Mouse (Mus musculus) stomach, postnatal 0 days (tissue): ENCODE results near the gene Rc3h2. TPM values are rescaled to one million over a fixed set of nuclear protein-coding genes. Genes with fewer than 3 reads are reported as not detected.
A peak's percentile ranks its signal among the peaks of the same experiment; 100 is the strongest.

Experiments used
- ATAC-seq: fragments of 200-750 bp; cut with Nextera tagmentation; 2 replicates; pipeline ENCODE4 v1.8.0; 2017; ENCODE audit not compliant: low FRiP score, low TSS enrichment
- DNase-seq: peaks from one replicate; pipeline ENCODE4 v3.0.0-alpha.2; 2016; ENCODE audit warnings: low spot score
- H3K27ac ChIP-seq: fragments of 300-500 bp; sonication (generic); replicated peaks from 2 replicates; pipeline ENCODE4 v1.5.1; 2014; ENCODE audit warnings: mild to moderate bottlenecking, control low read depth
- H3K27me3 ChIP-seq: fragments of 300-500 bp; sonication (generic); 2 replicates; pipeline ENCODE4 v1.6.1; 2014; ENCODE audit warnings: low read length; ENCODE audit not compliant: control insufficient read depth, insufficient read depth
- H3K36me3 ChIP-seq: fragments of 300-500 bp; sonication (generic); 2 replicates; pipeline ENCODE4 v1.6.1; 2014; ENCODE audit warnings: low read length, mixed read lengths; ENCODE audit not compliant: control insufficient read depth, insufficient read depth
- H3K4me1 ChIP-seq: fragments of 300-500 bp; sonication (generic); replicated peaks from 2 replicates; pipeline ENCODE4 v1.6.1; 2014; ENCODE audit warnings: antibody characterized with exemption; ENCODE audit not compliant: control insufficient read depth, insufficient read depth
- H3K4me2 ChIP-seq: fragments of 300-500 bp; sonication (generic); replicated peaks from 2 replicates; pipeline ENCODE4 v1.6.1; 2014; ENCODE audit warnings: low read depth, mild to moderate bottlenecking, control low read depth, moderate library complexity
- H3K4me3 ChIP-seq: fragments of 300-500 bp; sonication (generic); 2 replicates; pipeline ENCODE4 v1.5.1; 2014; ENCODE audit warnings: low read depth, low read length, control low read depth
- H3K9ac ChIP-seq: fragments of 300-500 bp; sonication (generic); 2 replicates; pipeline ENCODE4 v1.6.1; 2014; ENCODE audit warnings: mild to moderate bottlenecking, low read length, control low read depth, mixed read lengths
- H3K9me3 ChIP-seq: fragments of 300-500 bp; sonication (generic); 2 replicates; pipeline ENCODE4 v1.6.1; 2016; ENCODE audit warnings: low read length; ENCODE audit not compliant: control insufficient read depth
- CTCF ChIP-seq: IDR thresholded peaks from 2 replicates; pipeline ENCODE4 v1.5.1; 2016; ENCODE audit warnings: antibody characterized with exemption, low read depth, mild to moderate bottlenecking, moderate library complexity
- EP300 ChIP-seq: optimal IDR thresholded peaks from 2 replicates; pipeline ENCODE3; 2016; ENCODE audit warnings: antibody characterized with exemption
- WGBS: fragments of 180-500 bp; shearing (Covaris S2); extraction: QIAGEN DNeasy Blood & Tissue Kit; methylation state at CpG from one replicate; pipeline ENCODE4 v1.1.7; 2014; 5-methylcytosine and 5-hydroxymethylcytosine counted together
- polyA plus RNA-seq: library from polyadenylated mRNA; unstranded; fragments of >200 nt; fragmentation: Nextera tagmentation; extraction: Ambion mirVana; gene quantifications from 2 replicates; pipeline ENCODE4 v1.2.1, GENCODE M21; 2015

Gene Rc3h2
- 5.5 and 5.7 TPM in 2 replicates for polyA plus RNA-seq

DNA sequence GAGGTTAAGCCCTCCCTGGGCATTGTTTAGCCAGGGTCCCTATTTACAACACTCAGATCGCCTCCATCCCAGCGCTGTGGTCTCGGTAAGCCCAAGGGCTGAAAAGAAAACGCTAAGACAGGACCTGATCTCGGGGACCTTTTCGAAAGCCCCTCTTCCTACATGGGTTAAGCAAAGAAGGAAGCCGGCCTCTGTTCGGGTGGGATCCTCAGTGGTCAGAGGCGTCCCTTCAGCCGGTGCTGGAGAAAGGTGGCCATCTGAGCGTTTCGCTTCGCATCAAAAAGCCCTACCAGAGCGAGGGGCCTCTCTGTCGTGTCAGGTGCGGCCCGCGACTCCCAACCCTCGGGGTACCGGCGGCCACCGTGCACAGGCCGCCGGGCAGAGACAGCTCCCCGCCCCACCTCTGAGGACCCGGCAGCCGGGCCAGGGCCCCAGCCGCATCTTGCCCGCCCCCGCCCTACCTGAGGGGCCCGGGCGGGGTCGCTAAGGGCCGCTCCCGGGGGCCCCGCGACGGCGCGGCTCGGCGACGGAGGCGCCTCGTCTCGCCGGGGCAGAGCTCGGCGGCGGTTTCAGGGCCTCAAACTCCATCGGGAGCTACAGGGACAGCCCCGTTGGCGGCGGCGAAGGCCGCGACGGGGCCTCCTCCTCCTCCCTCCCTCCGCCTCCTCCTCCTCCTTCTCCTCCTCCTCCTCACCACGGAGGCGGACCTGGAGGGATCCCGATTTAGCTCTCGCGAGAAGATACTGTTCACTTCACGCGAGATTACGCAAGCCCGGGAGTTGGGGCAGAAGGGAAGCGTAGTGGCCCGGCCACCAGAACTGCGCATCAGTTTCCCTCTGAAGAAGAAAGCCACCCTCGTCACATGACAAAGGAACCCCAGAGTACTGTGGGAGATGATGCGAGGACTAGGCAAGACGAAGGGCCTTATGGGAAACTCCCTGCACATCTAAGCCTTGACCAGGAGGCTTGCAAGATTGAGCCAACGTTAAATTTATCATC is at the start of gene Rc3h2:
Rc3h2 (minus strand) TSS at position 598 of the 999 bp plus-strand sequence.
- Histone ChIP-seq H3K9me3 (no peaks in the 10 kb centered on the region), H3K4me3 (peak within 1 kb of the TSS; percentile 100), H3K36me3 (0 out of 2 replicates have a peak, but pooled peaks cover under 1% of the 10 kb centered on the region), H3K4me2 (peak within 1 kb of the TSS; percentile 78), H3K27ac (peak within 1 kb of the TSS; percentile 97), H3K27me3 (no peaks in the 10 kb centered on the region), H3K4me1 (no peaks in the 10 kb centered on the region), H3K9ac (peak within 1 kb of the TSS; percentile 99)
- peak; percentile 99 for ATAC-seq
- TF ChIP-seq EP300 (peak; percentile 97), CTCF (no peak)
- peak; percentile 95 for DNase-seq
- under 1% methylated on average over 72 of the region's 75 CpGs for whole genome bisulfite sequencing

DNA sequence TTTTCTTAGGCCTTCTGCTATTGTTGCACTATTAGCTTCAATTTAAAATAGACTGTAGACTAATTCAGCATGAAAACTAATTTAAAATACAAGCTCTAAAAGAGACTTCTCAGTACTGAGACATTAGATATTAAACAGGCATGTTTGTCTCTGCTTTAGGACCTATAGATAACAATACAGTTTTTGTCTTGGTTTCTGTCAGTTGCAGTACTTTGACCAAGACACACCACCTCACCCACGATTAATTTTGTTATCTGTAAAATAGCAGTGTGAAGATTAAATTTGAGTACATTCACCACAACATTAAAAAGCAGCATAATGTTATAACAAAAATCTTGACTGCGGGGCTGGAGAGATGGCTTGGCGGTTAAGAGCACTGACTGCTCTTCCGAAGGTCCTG is 43.6 kb upstream of the Rc3h2 start:
- TF ChIP-seq CTCF (no peak), EP300 (no peak)
- Histone ChIP-seq H3K36me3 (peaks cover 8% of the 10 kb centered on the region; the same call in 1 of the 2 replicates), H3K4me2 (no peak overlapping the region), H3K4me3 (no peak overlapping the region), H3K9me3 (no peaks in the 10 kb centered on the region), H3K27me3 (no peaks in the 10 kb centered on the region), H3K27ac (no peak overlapping the region), H3K4me1 (no peaks in the 10 kb centered on the region), H3K9ac (no peak overlapping the region)
- ATAC-seq: no peak
- 89% methylated on average over 4 of the region's 4 CpGs for WGBS
- DNase-seq: no peak

DNA sequence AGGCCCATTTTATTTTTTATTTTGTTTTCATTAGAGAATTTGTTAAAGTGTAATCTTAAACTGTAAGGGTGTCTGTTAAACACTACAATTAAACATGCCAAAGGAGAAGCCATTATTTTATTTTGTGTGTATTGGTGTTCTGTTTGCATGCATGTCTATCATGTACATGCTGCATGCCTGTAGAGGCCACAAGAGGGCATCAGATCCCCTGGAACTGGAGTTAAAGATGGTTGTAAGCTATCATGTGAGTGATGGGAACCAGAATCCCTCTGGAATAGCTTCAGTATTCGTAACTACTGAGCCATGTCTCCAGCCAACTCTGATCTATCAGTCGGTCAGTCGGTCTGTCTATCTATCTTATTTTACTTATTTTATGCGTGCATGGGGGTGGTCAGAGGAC is 38.0 kb upstream of the Rc3h2 start:
- H3K4me1 ChIP-seq: no peaks in the 10 kb centered on the region
- no peak for DNase-seq
- H3K27me3 ChIP-seq: no peaks in the 10 kb centered on the region
- ATAC-seq: no peak
- TF ChIP-seq EP300: no peak
- TF ChIP-seq CTCF: peak; percentile 42
- H3K9ac ChIP-seq: no peak overlapping the region
- WGBS: 95% methylated on average over 4 of the region's 4 CpGs
- no peaks in the 10 kb centered on the region for H3K36me3 ChIP-seq
- H3K4me3 ChIP-seq: no peak overlapping the region
- H3K27ac ChIP-seq: no peak overlapping the region
- H3K9me3 ChIP-seq: no peaks in the 10 kb centered on the region
- H3K4me2 ChIP-seq: no peak overlapping the region

DNA sequence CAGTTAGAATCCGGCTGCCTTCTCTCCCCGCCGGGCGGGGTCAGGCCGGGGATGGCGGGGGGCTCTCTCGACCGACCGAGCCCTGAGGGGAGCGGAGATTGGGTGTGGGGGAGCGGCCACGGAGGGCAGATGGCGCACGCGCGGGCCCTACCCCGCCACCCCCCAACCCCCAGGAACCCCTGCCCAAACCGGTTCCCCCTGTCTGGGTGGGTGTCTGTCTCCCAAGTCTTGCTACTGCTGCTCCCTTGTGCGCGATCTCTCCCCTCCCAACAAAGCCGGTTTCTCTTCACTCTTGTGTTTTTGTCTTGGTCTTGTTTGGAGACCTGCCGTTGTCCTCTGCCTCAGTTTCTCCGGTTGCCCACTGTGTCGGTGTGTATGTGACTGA is 29.7 kb upstream of the Rc3h2 start:
- DNase-seq: no peak

DNA sequence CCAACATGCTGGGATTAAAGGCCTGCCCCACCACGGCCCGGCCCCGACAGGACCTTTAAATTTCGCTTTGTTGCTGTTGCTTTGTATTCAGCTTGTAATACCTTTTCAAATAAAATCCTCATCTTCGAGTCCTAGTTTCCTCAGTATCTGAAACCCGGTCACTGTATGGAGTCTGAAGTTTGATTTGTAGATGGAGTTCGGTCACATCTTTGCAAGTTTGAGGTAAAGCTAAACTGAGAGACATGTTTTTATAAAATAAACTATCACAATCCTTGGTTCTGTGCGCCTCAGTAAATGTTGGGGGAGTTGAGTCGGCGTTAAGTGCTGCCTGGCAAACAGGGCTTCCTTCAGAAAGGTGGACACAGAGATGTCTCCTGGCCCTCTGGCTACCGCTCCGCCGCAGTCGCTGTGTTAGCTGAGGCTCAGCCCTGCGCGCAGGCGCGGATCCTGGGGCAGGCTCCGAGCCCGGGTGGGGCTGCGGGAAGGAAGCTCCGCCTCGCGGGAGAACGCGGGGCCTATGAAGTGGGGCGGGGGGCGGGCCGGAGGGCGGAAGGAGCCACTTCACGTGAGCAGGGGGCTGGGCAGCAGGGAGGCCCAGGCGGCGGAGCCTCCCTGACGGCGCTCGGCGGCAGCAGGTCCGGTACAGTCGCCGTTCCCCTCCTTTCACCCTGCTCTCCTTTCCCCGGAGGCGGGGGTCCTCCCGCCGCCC is 29.1 kb upstream of the Rc3h2 start:
- peak overlapping the region; percentile 83 for H3K4me2 ChIP-seq
- H3K36me3 ChIP-seq: no peaks in the 10 kb centered on the region
- H3K9me3 ChIP-seq: no peaks in the 10 kb centered on the region
- DNase-seq: peak; percentile 97
- WGBS: 7% methylated on average over 43 of the region's 44 CpGs
- peak overlapping the region; percentile 95 for H3K27ac ChIP-seq
- peak; percentile 99 for ATAC-seq
- TF ChIP-seq EP300 (no peak), CTCF (0 out of 2 replicates have a peak, but pooled peaks have one; percentile 8)
- H3K27me3 ChIP-seq: no peaks in the 10 kb centered on the region
- peak overlapping the region; percentile 93 for H3K4me3 ChIP-seq
- peaks cover 3% of the 10 kb centered on the region; the same call in 1 of the 2 replicates for H3K4me1 ChIP-seq
- peak overlapping the region; percentile 97 for H3K9ac ChIP-seq

More for the DNA sequence above, 29.7 kb upstream of the Rc3h2 start:
- no peaks in the 10 kb centered on the region for H3K9me3 ChIP-seq
- H3K4me1 ChIP-seq: peaks cover 3% of the 10 kb centered on the region; the same call in 1 of the 2 replicates
- no peak for TF ChIP-seq CTCF
- TF ChIP-seq EP300: no peak
- WGBS: under 1% methylated on average over 23 of the region's 24 CpGs
- peak overlapping the region; percentile 83 for H3K4me2 ChIP-seq
- H3K4me3 ChIP-seq: peak overlapping the region; percentile 93
- H3K9ac ChIP-seq: peak overlapping the region; percentile 97
- peak overlapping the region; percentile 95 for H3K27ac ChIP-seq
- H3K27me3 ChIP-seq: no peaks in the 10 kb centered on the region
- no peaks in the 10 kb centered on the region for H3K36me3 ChIP-seq
- ATAC-seq: peak; percentile 83
